Mouse (Mus musculus) kidney, postnatal 36 days (tissue): ENCODE results near the gene Top2a.

Source experiments
- DNase-seq, 2 experiments: peaks; one replicate each; pipeline ENCODE4 v3.0.0; 2021 to 2022; ENCODE audit warnings: mixed read lengths in 2 of 2

The Top2a gene

DNA sequence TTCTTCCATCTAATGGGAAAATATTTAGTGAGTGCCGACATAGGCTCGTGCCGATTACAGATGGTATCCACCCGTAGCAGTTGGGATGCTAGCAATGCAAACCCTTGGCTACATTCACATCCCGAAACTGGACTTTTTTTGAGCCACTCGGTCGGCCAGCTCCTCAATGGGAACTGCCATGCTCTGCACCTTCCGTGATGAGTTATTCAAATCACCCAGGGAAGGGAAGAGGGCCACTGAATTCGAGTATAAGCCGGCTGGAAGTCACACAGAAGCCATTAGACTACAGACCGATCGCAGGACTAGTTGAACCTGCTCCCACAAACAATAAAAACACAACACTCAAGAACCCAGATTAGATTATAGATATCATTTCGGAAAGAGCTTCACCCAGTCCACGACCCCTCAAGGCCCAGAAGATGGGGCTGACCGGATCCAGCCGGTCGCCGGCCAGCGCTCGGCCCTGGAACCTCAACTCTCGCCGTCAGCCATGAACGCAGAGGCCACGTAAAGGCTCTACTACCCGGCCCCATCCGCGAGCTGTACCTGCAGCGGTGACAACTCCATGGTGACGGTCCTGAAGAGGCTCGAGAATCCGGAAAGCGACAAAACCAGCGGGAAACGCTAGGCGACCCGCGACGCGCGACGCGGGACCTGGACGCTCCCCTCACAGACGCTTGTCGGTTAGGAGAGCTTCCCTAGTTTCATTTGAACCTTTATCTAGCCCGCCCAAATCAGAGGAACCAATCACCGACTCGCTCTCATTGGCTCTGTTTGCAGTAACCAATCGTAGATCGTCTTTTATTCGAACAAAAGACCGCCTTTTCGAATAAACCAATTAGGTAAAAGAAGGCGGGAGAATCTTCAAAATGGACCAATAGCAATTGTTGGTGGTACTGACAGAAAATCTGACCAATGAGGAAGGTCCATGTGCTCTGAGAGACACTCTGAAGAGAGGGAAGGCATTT lies at the start of gene Top2a:
Top2a (minus strand) TSS at position 690 of the 968 bp plus-strand sequence.
- peak; percentile 85 to 96 for DNase-seq

DNA sequence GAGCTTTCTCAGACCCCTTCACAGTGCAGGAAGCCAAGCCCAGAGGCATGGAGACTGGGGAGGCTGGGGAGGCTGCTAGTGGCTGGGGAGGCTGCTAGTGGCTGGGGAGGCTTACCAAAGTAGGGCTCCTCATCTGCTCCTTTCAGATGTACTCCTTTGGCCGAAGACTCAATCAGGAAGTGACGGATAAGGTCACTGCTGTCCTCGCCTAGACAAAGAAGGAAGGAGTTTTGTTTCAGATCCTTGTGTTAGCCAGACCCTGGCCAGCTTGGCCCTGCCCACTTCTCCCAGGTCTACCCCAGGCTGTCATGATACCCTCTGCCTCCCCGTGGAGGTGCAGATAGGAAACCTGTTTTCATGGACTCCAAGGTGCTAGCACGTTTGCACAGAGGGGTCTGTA lies 49.8 kb upstream of the Top2a start:
- no peak for DNase-seq

DNA sequence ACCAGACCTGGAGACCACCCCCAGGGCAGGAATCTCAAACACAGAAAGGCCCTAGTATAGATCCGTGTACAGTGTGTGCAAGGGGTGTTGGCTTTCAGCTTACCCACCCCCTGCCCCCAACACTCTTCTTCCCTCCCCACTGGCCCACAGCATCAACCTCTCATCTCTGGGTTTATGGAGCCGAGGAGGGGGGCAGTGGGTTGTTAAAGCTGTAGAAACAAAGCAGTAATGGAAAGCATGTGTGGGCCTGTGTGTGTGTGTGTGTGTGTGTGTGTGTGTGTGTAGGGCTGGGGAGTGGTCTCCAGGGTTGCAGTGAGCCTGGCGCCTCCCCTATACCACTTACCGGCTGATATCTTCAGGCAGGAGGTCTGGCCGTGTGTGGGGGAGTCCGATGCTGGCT lies 47.9 kb upstream of the Top2a start:
- DNase-seq, result no peak

DNA sequence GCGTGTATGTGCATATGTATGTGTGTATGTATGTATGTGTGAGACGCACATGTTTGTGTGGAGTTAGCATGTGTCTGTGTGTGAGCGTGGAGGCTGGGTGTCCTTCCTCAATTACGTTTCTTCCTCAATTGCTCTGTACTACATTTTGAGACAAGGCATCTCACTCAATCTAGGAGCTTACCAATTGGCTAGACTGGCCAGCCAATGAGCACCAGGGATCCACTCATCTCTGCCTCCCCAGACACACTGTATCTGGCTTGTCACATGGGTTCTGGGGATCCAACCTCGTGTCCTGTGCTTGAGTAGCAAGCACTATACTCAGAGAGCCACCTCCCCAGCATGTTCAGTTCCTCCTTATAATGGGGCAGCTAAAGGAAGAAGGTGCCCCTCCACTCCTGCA lies 44.5 kb upstream of the Top2a start:
- DNase-seq, result no peak

- no peak for DNase-seq
These were observed 43.6 kb upstream of the Top2a start for GRCm38 (mm10) chr11:99067591-99067990.

- peak; percentile 91 to 94 for DNase-seq
These were observed 42.0 kb upstream of the Top2a start for GRCm38 (mm10) chr11:99065979-99066378.

- DNase-seq, result no peak
These were observed 41.4 kb upstream of the Top2a start for GRCm38 (mm10) chr11:99065353-99065752.

DNA sequence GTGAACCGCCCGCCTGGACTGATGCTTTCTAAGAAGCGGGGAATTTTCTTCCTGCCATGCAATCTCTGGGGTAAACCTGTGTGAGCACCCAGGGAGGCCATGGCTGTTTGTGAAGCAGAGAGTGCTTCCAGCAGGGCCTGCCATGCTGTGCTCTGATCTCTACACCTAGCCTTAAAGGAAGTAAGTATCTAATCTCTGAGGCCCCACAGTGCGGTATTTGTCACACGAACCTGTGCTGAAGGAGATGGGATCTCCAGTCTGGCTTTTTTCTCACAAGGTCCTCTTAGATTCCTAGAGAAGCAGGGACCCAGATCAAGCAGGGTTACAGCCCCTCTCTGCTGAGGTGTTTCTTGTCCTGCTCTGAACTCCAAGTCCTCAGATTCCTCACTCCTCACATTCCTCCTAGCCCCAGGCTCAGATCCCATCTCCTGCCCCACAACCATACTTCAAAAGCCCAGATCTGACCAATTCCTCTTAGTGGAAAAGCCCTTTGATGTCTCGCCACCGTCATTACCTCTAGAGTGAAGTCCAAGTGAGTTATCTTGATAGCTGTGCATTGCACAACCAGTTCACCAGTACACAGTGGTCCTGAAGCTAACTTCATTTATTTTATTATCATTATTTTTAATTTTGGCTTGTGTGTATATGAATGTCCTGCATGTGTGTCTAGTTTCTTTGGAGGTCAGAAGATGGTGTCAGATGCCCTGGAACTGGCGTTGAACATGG lies 39.6 kb upstream of the Top2a start:
- DNase-seq, result no peak

GRCm38 (mm10) chr11:99062661-99063060 lies 38.7 kb upstream of the Top2a start:
- DNase-seq, result no peak

DNA sequence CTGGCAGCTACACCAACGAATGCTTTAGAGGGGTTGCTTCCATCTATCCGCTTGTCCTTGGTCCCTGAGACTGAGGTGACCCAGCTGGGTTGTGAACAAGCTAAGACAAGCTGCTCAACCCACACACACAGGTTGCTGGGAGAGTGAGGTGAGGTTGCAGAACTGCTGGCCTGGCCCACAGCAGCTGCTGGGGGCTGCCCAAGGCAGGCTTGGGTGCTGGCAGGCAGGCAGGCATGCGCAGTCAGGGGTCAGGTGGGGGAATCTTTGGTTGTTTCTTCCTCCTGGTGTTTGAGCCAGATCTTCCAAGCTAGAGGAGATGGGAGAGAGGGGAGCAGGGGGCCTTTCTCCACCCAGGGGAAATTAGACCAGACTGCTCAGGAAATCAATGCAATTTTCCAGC lies 36.4 kb upstream of the Top2a start:
- peak in 1 of 2 experiments; percentile 65 for DNase-seq

DNA sequence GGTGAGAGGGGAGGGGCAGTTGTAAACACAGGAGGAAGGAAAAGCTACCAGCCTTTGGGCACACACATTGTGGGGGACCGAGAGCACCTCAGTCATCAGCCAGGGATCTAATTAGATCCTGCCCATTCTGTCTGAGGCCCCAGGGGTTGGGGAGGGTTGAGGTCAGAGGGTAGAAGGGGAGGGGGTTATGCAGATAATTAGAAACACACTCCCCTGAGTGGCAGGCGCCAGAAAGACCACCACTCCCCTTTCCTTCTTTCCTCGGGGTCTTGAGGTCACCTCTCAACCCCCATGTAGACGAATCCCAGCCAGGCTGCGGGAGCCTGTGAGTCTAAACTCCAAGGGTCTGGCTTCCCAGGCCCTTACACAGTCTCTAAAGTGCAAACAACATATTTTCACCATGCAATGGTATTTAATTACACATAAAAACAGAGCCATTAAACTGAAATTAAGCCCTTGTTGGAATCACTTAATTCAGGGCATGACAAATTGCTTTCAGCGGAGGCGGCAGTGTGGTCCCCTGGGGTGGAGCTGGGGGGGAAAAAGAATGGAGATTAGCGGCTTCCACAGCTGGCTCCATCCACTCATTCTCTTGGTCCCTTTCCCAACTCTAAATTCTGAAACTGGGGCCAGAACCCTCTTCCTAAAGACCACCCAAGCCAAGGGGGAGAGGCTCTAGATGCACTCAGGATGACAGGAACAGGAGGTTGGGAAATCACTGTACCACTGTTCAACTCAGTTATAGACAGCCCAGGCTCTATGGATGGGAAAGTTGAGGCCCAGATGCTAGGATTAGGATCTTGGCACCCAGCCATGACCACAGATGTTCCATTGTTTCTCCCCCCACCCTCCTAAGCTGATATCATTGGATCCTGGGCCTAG lies 31.8 kb upstream of the Top2a start:
- DNase-seq, result no peak

DNA sequence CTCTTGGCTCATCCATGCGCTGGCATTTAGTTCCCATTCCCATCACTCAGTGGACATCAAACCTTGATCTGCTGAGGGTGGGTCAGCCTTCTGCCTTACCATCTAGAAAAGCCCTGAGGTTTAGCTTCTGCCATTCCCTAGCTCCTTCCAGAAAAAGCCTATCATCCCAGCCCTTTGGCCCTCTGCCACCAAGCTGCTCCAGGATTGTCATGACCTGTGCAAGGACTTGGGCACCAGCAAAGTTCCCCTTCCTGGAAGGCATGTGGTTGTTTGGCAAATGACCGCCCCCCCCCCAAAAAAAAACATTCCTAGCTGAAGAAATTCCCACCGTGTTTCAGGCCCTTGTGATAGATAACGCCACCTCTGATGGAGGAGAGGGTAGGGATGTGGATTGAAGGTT lies 31.2 kb upstream of the Top2a start:
- peak in 1 of 2 experiments; percentile 65 for DNase-seq

DNA sequence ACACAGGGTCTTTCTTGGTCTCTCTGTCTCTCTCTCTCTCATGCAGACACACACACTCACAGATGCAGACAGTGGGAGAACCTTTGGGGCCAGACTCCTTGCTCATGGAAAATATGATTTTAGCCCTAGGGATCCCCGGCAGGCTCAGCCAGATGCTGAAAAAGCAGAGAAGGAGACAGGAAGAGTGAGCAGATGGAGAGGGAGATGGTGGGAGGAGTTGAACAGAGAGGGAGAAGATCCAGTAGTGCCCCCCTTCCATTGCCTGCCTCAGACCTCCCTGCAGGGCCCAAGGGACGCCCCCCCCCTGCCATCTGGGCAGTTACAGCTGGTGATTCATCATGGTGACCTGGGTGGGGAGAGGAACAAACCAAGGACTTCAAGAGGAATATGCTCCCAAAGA lies 23.7 kb upstream of the Top2a start:
- DNase-seq, result no peak

DNA sequence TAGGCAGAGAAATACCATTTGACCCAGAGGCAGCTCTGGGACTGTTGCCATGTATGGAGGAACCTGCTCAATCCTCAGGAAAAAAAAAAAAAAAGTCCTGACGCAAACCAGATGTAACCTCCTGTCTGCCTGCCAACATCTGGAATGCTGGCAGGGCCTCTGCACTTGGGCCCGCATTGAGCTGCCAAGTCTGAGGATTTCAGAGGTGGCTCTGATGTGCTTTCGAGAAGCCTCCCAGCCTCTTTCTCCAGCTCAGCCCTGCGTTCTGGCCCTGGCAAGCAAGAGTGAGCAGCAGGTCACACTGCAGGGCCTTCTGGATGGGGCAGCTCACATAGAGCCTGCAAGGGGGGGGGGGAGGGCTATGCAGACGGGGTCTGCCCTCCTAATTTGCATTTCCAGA lies 23.1 kb upstream of the Top2a start:
- DNase-seq, result peak; percentile 86 to 87

DNA sequence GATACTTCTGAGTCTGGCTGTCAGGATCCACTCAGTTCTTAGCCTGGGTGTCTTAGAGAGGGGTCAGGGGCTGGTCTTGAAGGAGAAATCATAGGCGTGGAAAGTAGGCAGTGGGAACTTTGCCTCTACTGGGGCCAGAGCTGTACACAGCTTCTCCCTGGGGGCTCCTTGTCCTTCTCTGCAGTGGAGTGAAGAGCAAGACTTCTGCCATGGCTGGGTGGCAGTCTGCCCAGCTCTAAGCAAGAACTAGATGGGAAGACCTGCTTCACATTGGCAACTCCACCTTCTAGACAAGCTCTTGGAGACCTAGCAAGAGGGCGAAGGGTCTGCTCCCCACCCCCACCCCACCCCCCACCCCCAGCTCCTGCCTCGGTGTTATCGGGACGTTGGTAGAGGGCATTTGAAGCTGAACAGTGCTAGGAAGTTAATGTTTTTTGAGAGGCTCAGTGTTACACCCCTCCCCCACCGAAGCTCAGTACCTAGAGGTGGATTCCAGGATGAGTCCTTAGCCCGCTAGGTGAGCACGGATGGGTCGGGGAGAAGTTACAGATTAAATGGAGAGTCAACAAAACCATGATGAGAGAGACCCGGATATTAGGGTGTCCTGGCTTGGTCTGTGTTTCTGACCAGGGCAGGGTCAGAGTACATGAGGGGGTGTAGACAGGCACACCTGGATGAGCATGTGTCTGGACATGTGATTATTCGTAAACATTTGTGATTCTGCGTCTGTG lies 21.3 kb upstream of the Top2a start:
- DNase-seq, result peak; percentile 83 to 92

DNA sequence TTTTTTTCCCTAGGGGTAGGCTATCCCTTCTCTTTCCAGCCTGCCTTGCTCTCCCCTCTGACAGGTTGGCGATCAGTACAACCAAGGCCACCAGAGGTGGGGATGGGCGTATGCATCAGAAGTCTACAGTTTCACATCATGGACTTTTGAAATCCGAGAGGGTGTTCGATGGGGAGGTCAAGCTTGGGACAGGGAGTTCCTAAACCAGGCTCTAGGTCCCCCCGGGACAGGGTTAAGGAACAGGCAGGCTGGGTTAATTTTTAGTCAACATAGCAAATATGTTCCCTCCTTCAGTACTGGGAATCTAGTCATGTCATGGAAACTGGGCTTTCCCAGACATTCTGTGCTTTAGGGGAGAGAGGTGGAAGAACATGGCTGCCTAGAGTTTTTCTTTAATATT lies 20.3 kb upstream of the Top2a start:
- peak; percentile 71 to 91 for DNase-seq

- DNase-seq, result peak in 1 of 2 experiments; percentile 30
These were observed 19.6 kb upstream of the Top2a start for GRCm38 (mm10) chr11:99043632-99044031.

DNA sequence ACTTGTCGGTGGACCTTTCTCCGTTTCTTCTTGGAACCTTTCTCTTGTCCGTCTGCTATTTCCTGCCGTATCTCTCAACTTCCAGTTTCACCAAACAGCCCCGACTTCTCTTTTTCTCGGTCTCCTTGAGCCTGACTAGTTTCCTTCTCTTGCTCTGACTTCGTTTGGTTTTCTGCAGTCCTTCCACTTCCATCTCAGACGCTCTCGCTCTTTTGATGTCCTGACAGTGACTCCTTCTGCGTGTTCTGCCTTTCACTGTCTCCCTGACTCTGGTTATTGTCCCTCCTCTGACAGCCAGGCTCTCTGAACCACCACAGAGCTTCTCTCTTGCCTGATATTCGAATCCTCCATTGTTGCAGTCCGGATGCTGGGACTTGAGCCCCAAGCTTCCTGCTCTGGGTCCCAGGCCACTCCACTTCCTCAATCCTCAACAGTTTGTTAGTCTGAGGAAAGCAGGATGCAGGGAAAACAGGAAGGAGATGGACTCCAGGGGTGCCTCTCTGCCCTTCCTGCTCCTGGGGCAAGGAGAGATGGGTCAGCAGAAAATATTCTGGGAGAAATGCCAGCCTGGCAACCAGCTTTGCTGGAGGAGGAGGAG lies 18.9 kb upstream of the Top2a start:
- peak; percentile 83 to 90 for DNase-seq

DNA sequence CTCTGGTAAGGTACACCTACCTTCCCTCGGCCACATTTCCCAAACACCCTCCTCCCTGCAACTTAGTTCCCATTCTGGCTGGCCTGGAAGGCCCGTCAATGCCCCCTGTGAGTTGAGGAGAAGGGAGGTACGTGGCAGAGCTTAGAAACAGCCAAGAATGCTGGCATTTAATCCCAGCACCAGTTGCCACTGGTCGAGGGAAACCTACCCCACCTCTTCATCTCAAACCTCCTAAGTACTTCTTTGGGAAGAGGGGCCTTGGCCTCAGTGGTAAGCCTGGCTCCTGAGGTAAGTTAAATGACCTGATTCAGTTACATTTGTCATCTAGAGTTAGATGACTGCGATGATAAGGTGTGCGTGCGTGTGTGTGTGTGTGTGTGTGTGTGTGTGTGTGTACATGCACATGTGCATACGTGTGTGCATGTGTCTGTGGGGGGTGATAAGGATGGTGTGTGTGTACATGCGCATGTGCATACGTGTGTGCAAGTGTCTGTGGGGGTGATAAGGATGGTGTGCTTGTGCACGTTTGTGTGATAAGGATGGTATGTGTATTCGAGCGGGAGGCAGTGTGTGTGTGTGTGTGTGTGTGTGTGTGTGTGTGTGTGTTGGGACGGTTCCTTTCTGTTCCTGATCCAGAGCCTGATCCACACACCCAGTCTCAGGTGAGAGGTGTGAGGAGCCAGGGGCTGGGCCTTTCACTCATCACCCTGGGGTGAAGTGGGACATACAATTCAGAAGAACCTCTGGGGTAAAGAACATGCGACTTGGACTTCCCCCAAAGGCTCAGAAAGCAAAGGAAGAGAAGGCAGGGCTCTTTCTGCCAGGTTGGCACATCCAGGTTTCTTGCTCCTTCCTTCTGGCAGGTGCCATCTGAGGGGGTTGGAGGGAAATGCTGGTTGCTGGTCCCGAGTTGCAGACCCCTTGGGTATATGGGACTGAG lies 18.1 kb upstream of the Top2a start:
- DNase-seq, result peak in 1 of 2 experiments; percentile 39

DNA sequence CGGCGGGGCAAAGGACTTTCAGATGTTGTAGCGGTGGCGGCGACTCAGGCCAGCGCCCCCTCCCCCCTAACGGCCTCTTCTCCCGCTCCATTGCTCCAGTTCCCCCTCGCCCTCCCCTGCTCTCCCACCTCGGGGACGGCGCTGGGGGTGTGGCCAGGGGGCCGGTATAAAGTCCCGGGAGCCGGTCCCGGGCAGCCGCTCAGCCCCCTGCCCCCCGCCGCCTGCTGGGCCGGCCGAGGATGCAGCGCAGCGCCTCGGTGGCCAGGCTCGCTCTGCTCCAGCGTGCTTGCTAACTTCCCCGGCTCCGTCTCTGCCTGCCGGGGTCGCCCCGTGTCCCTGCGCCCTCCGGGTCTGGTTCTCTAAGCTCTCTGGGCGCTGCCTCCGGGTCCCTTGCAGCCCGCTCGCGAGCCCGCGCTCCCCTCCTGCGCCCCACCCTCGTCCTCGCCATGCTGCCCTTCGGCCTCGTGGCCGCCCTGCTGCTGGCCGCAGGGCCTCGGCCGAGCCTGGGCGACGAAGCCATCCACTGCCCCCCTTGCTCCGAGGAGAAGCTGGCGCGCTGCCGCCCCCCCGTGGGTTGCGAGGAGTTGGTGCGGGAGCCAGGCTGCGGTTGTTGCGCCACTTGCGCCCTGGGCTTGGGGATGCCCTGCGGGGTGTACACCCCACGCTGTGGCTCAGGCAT lies 17.2 kb upstream of the Top2a start, which contains the start of gene Igfbp4:
Igfbp4 (plus strand) TSS at position 194 of the 679 bp plus-strand sequence.
- peak; percentile 84 to 88 for DNase-seq
